Mouse (Mus musculus): Measurements from ENCODE around the gene Gusb.

GRCm38 (mm10) chr5:129991898-129992297, 11.0 kb downstream of the Gusb start:
- TF ChIP-seq CTCF (IDR thresholded peaks at IDR 0.05; ENCODE audit: borderline replicate concordance, extremely low read depth, insufficient read depth, insufficient read length) (no peak), POLR2A (IDR thresholded peaks at IDR 0.05; ENCODE audit: borderline replicate concordance, extremely low read depth, insufficient read depth, insufficient read length, poor library complexity, severe bottlenecking) (no peak)
